Mouse (Mus musculus): ENCODE results near the gene Prkcz. TPM values are rescaled to one million over a fixed set of nuclear protein-coding genes. Genes with fewer than 3 reads are reported as not detected.

The Prkcz gene
- total RNA-seq (2014; rRNA removed) (92.5 and 108 TPM in 2 replicates), polyA plus RNA-seq (2015; fragmentation: Nextera tagmentation; extraction: Ambion mirVana) (98.9 and 103 TPM in 2 replicates)

DNA sequence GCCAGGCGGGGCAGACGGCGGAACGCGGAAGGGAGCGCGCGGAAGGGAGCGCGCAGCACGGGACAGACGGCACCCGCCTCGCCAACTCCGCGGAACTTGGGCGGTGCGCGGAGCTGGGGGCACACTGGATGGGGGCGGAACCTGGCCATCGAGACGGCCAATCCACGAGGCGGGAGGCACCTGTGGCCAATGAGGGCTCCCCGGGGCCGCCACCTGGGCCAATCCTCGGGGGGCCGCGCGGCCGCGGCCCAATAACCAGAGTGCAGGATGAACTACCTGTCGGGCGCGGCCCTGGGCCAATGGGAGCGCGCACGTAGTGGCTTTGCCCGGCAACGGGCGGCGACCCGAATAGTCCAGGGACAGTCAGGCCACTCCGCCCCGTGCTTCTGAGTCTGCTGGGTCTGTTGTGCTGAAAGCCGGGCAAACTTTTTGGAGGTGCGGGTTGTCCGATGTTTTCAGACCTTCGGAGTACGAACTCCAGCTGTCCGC, at the start of gene Prkcz:
Gene Prkcz, minus strand, starts transcription at position 59 of the 489 bp plus-strand sequence.
- no peak within 1 kb of the TSS for H3K9ac ChIP-seq
- 1% methylated on average over 51 of the region's 51 CpGs for WGBS

DNA sequence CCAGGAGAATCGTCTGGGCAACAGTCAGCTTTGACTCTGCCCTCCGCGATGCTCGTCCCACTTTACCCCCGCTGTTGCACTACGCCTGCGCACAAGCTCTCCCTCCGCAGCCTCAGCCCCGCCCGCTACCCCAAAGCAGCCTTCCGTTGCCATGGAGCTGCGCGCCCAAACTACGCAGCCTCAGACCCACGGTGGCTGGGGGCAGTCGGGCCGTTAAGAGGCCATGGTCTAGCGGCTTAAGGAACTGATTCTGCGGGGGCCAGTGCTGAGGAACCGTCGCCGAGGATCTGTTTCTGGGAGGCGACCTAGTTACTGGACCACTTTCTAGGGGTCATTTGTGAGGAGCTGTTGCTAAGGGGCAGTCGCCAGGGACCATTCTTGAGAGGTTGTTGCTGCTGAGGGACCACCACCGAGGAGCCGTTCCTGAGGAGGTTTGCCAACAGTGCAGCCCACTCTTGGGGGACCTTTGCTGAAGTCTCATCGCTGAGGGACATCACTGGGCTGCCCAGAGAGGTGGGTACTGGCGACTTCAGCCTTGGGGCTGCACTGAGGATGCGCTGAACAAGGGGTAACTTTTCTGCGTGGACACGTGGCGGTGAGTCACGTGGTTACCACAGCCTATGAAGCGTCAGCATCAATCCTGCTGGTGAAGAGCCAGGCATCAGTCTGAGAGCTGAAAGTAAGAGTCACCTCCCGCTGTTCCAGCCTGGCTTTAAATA, 48.1 kb upstream of the Prkcz start, which contains the start of gene Cfap74:
Gene Cfap74, plus strand, starts transcription at position 133 of the 719 bp plus-strand sequence.
- Histone ChIP-seq H3K9me3 (ENCODE audit: low read length) (no peaks in the 10 kb centered on the region), H3K4me1 (ENCODE audit: insufficient read depth) (no peaks in the 10 kb centered on the region), H3K36me3 (ENCODE audit: insufficient read depth) (no peaks in the 10 kb centered on the region), H3K4me2 (ENCODE audit: low read depth) (peak within 1 kb of the TSS; percentile 91), H3K9ac (peak within 1 kb of the TSS; percentile 51), H3K27ac (ENCODE audit: low read depth, low read length) (peak within 1 kb of the TSS; percentile 50; the same call in 1 of the 2 replicates), H3K27me3 (ENCODE audit: insufficient read depth, low read length) (no peaks in the 10 kb centered on the region), H3K4me3 (ENCODE audit: low read depth, low read length) (peak within 1 kb of the TSS; percentile 61)
- 1% methylated on average over 35 of the region's 35 CpGs for WGBS
- ATAC-seq (peak; percentile 98), DNase-seq (peak; percentile 92)
- TF ChIP-seq CTCF (IDR thresholded peaks at IDR 0.05; ENCODE audit: low read depth) = no peak

More for the DNA sequence above, at the start of gene Prkcz:
- Histone ChIP-seq H3K27me3 (ENCODE audit: insufficient read depth, low read length) (peaks cover 46% of the 10 kb centered on the region), H3K4me1 (ENCODE audit: insufficient read depth) (no peaks in the 10 kb centered on the region), H3K4me2 (ENCODE audit: low read depth) (peak within 1 kb of the TSS; percentile 54), H3K27ac (ENCODE audit: low read depth, low read length) (no peak within 1 kb of the TSS), H3K4me3 (ENCODE audit: low read depth, low read length) (peak within 1 kb of the TSS; percentile 35), H3K9me3 (ENCODE audit: low read length) (no peaks in the 10 kb centered on the region), H3K36me3 (ENCODE audit: insufficient read depth) (no peaks in the 10 kb centered on the region)
- no peak for TF ChIP-seq CTCF (IDR thresholded peaks at IDR 0.05; ENCODE audit: low read depth)
- DNase-seq (peak; percentile 37), ATAC-seq (peak; percentile 84)

DNA sequence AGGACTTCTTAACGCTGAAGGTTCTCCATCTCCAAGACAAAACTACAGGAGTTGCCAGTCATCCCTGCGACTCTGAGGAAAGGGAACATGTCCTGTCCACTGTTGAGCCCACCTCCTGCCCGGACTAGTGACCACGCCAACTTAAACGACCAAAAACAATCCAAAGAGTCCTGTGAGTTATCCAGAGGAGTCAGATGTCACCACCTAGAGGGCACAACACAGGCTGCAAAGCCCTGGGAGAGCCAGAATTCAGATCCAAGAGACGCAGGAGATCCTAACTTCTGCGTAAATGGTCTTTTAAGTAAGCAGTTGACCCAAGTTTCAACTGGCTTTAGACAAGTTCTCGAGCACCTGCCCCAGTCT, 47.5 kb upstream of the Prkcz start:
- peak; percentile 56 for ATAC-seq
- H3K27me3 ChIP-seq (ENCODE audit: insufficient read depth, low read length) = no peaks in the 10 kb centered on the region
- no peaks in the 10 kb centered on the region for H3K36me3 ChIP-seq (ENCODE audit: insufficient read depth)
- no peaks in the 10 kb centered on the region for H3K4me1 ChIP-seq (ENCODE audit: insufficient read depth)
- H3K9ac ChIP-seq = peak overlapping the region; percentile 51; the same call in 1 of the 2 replicates
- H3K27ac ChIP-seq (ENCODE audit: low read depth, low read length) = 0 out of 2 replicates have a peak overlapping the region, but pooled peaks have one; percentile 21
- no peaks in the 10 kb centered on the region for H3K9me3 ChIP-seq (ENCODE audit: low read length)
- peak; percentile 52 for TF ChIP-seq CTCF (IDR thresholded peaks at IDR 0.05; ENCODE audit: low read depth)
- H3K4me2 ChIP-seq (ENCODE audit: low read depth) = peak overlapping the region; percentile 91
- H3K4me3 ChIP-seq (ENCODE audit: low read depth, low read length) = peak overlapping the region; percentile 61
- no peak for DNase-seq
- WGBS = under 1% methylated on average over 8 of the region's 8 CpGs

DNA sequence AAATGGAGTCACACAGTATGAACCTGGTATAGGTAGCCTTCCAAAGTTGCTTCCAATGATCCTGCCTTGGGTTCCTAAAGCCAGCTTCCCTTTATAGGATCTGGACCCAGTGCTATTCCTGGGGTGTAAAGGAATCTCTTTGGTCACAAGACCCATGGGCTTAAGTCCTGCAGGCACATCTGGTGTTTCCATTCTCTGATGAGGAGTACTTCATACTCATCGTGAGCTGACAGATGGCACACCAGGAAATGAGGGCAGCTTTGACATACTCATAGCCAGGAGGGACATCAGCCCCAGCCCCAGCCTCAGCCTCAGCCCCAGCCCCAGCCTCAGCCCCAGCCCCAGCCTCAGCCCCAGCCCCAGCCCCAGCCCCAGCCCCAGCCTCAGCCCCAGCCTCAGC, 41.3 kb upstream of the Prkcz start:
- Histone ChIP-seq H3K4me2 (ENCODE audit: low read depth) (no peak overlapping the region), H3K9me3 (ENCODE audit: low read length) (no peaks in the 10 kb centered on the region), H3K9ac (no peak overlapping the region), H3K27me3 (ENCODE audit: insufficient read depth, low read length) (peaks cover 19% of the 10 kb centered on the region), H3K36me3 (ENCODE audit: insufficient read depth) (no peaks in the 10 kb centered on the region), H3K4me1 (ENCODE audit: insufficient read depth) (no peaks in the 10 kb centered on the region), H3K4me3 (ENCODE audit: low read depth, low read length) (no peak overlapping the region), H3K27ac (ENCODE audit: low read depth, low read length) (no peak overlapping the region)
- DNase-seq (no peak), ATAC-seq (no peak)
- TF ChIP-seq CTCF (IDR thresholded peaks at IDR 0.05; ENCODE audit: low read depth) = no peak
- WGBS = 60% methylated on average over 1 of the region's 1 CpGs

DNA sequence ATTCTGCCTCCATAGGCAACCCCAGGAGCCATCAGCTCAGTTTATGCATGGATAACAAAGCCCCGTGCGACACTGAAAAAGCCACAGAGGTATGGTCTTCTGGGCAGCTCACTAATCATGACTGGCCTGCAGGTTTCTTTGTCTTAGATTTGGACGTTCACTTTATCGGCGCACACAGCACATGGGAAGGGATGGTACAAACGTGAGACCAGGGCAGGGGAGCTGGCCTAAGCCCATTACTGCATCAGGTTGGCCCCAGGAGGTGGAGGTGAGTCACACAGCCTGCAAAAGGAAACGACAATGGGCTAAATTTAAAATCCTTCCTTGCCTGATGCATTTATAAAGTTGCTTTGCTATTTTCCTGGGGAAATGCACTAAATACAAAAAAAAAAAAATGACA, 40.0 kb upstream of the Prkcz start:
- no peak overlapping the region for H3K27ac ChIP-seq (ENCODE audit: low read depth, low read length)
- H3K27me3 ChIP-seq (ENCODE audit: insufficient read depth, low read length) = peaks cover 29% of the 10 kb centered on the region
- no peak overlapping the region for H3K4me3 ChIP-seq (ENCODE audit: low read depth, low read length)
- no peak overlapping the region for H3K9ac ChIP-seq
- H3K4me2 ChIP-seq (ENCODE audit: low read depth) = no peak overlapping the region
- H3K4me1 ChIP-seq (ENCODE audit: insufficient read depth) = no peaks in the 10 kb centered on the region
- 58% methylated on average over 7 of the region's 7 CpGs for WGBS
- ATAC-seq = no peak
- H3K36me3 ChIP-seq (ENCODE audit: insufficient read depth) = no peaks in the 10 kb centered on the region
- no peak for TF ChIP-seq CTCF (IDR thresholded peaks at IDR 0.05; ENCODE audit: low read depth)
- H3K9me3 ChIP-seq (ENCODE audit: low read length) = no peaks in the 10 kb centered on the region
- no peak for DNase-seq

DNA sequence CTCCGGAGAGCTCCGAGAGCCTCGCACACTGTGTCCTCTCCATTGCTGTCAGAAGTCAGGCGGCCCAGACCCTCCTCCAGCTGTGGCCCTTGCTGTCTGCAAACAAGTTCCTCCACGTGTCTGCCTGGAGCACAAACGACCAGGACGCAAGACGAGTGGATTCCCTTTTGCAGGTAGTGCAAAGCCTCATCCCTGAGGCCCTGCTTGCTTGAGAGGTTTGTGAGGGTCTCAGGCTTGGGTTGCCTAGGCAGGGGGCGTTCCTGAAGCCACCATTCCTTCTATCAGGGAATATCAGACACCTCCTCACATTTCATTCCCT, 37.0 kb upstream of the Prkcz start:
- peak overlapping the region; percentile 46 for H3K9ac ChIP-seq
- no peak for DNase-seq
- H3K4me2 ChIP-seq (ENCODE audit: low read depth) = peak overlapping the region; percentile 72
- H3K36me3 ChIP-seq (ENCODE audit: insufficient read depth) = no peaks in the 10 kb centered on the region
- no peak overlapping the region for H3K27ac ChIP-seq (ENCODE audit: low read depth, low read length)
- peak overlapping the region; percentile 45 for H3K4me3 ChIP-seq (ENCODE audit: low read depth, low read length)
- H3K9me3 ChIP-seq (ENCODE audit: low read length) = no peaks in the 10 kb centered on the region
- 5% methylated on average over 9 of the region's 9 CpGs for WGBS
- H3K27me3 ChIP-seq (ENCODE audit: insufficient read depth, low read length) = peaks cover 29% of the 10 kb centered on the region
- no peak for ATAC-seq
- no peaks in the 10 kb centered on the region for H3K4me1 ChIP-seq (ENCODE audit: insufficient read depth)
- TF ChIP-seq CTCF (IDR thresholded peaks at IDR 0.05; ENCODE audit: low read depth) = 0 out of 2 replicates have a peak, but pooled peaks have one; percentile 4

DNA sequence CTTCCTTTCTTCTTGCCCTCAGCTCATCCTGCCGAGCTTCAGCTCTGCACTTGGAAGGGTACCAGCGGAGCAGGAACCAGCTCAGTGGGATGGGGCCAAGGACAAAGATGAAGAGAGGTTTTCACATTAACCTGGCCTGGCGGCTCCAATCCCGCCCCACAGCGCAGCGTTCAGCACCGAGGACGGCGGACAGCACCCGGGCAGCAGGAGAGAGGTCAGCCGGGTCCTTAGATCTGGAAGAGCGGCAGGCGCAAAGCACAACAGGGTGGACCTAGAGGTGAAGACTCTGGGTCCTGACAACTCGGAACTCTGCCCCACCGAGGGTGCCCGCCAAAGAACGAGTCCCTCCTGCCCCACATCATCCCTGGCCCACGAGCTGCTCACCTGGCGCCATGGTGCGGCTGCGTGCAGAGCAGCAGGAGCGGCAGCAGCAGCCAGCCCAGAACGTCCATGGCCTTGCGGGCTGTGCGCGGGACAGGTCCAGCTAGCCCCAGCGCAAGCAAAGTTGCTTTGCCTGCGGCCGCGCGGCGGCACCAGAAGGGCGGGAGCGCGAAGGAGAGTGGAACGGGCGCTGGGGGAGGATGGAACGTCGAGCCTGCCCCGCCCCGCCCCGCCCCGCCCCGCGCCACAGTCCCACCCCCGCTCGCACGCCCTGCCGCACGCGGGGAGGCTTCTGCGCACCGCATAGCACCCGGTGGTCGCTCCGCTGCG, 36.5 kb upstream of the Prkcz start, which contains the start of gene Gabrd:
Gene Gabrd, minus strand, starts transcription at position 602 of the 711 bp plus-strand sequence.
- no peak within 1 kb of the TSS for H3K27ac ChIP-seq (ENCODE audit: low read depth, low read length)
- peak; percentile 32 for DNase-seq
- ATAC-seq = peak; percentile 69
- no peaks in the 10 kb centered on the region for H3K9me3 ChIP-seq (ENCODE audit: low read length)
- peak within 1 kb of the TSS; percentile 45 for H3K4me3 ChIP-seq (ENCODE audit: low read depth, low read length)
- H3K27me3 ChIP-seq (ENCODE audit: insufficient read depth, low read length) = peaks cover 29% of the 10 kb centered on the region
- no peaks in the 10 kb centered on the region for H3K4me1 ChIP-seq (ENCODE audit: insufficient read depth)
- WGBS = 3% methylated on average over 51 of the region's 57 CpGs
- peak within 1 kb of the TSS; percentile 46 for H3K9ac ChIP-seq
- peak within 1 kb of the TSS; percentile 72 for H3K4me2 ChIP-seq (ENCODE audit: low read depth)
- 0 out of 2 replicates have a peak, but pooled peaks have one; percentile 15 for TF ChIP-seq CTCF (IDR thresholded peaks at IDR 0.05; ENCODE audit: low read depth)
- no peaks in the 10 kb centered on the region for H3K36me3 ChIP-seq (ENCODE audit: insufficient read depth)
